Mouse (Mus musculus) central nervous system, embryonic 11.5 days (tissue): ENCODE measurements around the gene Tsc22d2. TPM values are rescaled to one million over a fixed set of nuclear protein-coding genes. Genes with fewer than 3 reads are reported as not detected.

Experiments
- polyA plus RNA-seq: library from polyadenylated mRNA; depleted of rRNA; stranded (reverse); fragments of >200 nt; gene quantifications from 2 replicates; pipeline ENCODE4 v1.2.3, GENCODE M21; 2012; rRNA removed

Gene Tsc22d2
- polyA plus RNA-seq = 12.6 and 17.6 TPM in 2 replicates

DNA sequence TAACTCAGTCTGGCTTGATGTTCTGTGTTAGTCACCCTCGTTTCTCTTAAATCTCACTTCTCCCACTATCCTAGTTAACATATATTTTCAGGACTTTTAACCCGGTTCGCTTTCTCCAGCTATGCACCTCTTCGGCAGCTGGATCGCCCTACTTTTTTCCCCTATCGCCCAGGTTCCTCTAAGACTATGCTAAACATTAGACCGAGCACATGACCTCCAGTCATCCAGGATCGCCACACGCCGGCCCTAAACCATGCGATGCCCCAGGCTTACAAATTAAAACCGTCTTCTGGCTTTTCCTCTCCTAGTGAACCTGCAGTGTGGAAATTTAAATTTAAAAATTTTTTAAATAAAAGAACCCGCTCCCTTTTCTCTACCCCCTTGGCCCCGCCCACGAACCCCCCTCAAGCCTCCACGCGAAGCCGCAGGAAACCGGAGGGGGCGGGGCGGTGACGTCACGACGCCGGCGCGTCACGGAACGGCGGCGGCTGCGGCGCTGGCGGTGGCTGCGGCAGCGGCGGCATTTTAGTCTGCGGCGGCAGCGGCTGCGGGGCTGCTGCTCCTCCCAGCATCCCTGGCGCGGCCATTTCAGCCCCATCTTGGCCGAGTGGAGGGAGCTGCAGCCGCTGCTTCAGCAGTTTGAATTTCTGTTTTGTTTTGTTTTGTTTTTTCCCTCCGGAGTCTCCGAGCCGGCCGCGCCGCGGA is at the start of gene Tsc22d2:
Gene Tsc22d2 (plus strand): TSS at position 482 of the 705 bp plus-strand sequence.

Other genes with a start within 250 kb of the Tsc22d2 start
- gene Eif2a, start 111.1 kb downstream of the Tsc22d2 start, polyA plus RNA-seq = 49.0 and 61.8 TPM in 2 replicates
- gene Serp1, start 111.2 kb downstream of the Tsc22d2 start, polyA plus RNA-seq = 44.7 and 52.8 TPM in 2 replicates
- 56.3 and 58.5 TPM in 2 replicates for gene Selenot, start 161.9 kb downstream of the Tsc22d2 start, polyA plus RNA-seq
- gene Erich6, start 222.5 kb downstream of the Tsc22d2 start, polyA plus RNA-seq = 0.05 and 0.10 TPM in 2 replicates